Mouse (Mus musculus) frontal cortex, postnatal 14 days (tissue): ENCODE results near the gene Chrnb2.

Experiments
- DNase-seq, 2 experiments: peaks; one replicate each; pipeline ENCODE4 v3.0.0; 2022; ENCODE audit warnings: low spot score in 2 of 2

The Chrnb2 gene

DNA sequence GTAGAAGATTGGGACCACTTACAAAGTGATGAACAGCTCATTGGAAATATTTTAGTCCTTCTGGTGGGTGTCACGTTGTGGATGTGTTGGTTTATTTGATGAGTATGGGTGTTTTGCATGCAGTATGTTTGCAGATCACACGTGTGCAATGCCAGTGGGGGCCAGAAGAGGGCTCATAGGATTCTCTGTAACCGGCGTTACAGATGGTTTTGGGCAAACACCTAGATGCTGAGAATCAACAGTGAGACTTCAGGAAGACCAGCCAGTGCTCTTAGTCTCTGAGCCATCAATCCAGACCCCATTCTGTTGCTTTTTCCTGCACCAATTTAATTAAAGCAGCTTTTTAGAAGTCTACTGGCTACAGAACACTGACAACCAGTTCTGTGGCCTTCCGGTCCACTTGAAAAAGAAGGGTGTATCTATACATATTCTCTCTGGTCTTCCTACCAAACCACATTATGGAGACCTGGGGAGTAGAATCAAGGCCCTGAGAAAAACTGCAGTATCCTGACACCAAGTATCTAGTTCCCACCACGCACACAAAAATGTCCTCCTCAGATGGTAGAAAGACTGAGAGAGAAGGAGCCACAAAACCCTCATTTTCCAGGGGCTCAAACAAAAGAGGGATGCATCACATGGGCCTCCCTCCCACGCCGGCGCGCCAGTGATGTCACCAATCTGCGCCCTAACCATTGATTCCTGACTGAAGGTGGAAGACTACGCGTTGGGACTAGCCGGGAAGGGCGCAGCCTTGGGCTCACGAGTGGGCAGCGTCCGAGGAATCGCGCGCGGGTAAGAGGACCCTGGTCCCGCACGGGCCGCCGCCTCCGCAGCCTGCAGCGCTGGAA, 49.8 kb downstream of the Chrnb2 start, which contains the start of gene Adar:
Gene Adar (plus strand): TSS at position 664 of the 848 bp plus-strand sequence.
- DNase-seq, result peak; percentile 87 to 88

DNA sequence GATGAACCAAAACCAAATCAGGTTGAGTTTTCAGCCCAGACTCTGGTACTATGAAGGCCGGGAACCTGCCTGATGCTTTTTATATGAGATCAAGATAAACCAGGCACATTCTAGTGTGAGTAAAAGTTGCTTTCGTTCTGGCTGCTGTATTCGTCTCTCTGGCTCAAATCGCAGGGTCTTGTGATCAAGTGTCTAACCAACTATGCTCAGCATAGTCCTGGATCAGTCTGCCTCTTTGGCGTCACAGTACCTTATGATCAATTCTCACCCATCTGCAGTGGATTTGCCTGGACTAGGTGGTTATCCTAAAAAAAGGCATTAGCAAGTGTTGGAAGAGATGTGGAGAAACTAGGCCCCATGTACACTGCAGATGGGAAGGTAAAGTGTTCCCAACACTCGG, 60.4 kb downstream of the Chrnb2 start:
- DNase-seq, result no peak

DNA sequence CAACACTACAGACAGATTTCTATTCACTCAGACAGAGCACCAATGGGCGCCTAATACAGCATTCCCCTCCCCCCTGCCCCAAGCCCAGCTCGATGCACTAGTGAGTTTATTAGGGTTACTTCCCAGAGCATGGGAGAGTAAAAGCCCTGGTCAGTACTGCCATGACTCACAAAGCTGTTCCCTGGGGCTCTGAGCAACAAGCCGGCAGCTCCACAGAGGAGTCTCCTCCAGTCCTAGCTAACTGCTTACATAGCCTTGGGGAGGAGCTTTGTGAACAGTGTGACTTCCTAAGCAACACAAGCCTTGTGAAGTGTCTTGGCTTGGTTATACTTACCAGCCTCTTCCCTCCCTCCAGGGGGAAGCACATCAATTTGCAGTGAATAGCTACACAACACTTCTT, 60.8 kb downstream of the Chrnb2 start:
- DNase-seq, result no peak

DNA sequence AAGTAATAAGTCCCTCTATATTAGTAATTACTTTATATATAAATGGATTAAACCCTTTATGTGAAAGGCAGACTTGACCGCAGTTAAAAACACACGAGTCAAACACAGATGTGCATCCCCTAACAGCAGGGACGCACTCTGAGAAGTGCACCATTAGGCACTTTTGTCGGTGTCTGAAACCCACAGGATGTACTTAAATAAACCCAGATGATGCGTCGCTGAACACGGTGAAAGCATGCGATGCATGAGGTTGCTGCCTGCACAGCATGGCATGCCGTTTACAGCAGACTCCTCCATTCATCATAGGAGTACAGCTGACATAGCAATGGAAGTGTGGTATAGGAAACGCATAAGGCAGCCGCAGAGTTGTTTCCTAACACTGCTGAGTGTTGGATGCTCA, 64.0 kb downstream of the Chrnb2 start:
- DNase-seq, result no peak

DNA sequence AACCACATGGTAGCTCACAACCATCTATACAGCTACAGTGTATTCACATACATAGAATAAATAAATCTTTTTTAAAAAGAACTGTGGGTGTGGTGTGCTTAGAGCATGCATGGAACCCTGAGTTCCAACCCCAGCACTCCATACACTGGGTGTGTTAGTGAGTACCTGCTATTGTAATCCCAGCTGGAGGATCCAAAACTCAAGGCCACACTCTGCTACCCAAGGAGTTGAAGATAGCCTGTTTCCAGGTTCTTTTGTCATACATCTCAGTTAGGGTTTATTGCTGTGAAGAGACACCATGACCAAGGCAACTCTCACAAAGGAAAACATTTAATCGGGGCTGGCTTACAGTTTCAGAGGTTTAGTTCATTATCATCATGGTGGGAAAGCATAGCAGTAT, 65.5 kb downstream of the Chrnb2 start:
- DNase-seq, result no peak
